Mouse (Mus musculus) brain, adult 2 months (tissue): ENCODE measurements around the gene Alox12.

Source experiments
- DNase-seq: peaks from one replicate; pipeline ENCODE4 v3.0.0; 2011; ENCODE audit warnings: low read depth, low spot score

Gene Alox12

DNA sequence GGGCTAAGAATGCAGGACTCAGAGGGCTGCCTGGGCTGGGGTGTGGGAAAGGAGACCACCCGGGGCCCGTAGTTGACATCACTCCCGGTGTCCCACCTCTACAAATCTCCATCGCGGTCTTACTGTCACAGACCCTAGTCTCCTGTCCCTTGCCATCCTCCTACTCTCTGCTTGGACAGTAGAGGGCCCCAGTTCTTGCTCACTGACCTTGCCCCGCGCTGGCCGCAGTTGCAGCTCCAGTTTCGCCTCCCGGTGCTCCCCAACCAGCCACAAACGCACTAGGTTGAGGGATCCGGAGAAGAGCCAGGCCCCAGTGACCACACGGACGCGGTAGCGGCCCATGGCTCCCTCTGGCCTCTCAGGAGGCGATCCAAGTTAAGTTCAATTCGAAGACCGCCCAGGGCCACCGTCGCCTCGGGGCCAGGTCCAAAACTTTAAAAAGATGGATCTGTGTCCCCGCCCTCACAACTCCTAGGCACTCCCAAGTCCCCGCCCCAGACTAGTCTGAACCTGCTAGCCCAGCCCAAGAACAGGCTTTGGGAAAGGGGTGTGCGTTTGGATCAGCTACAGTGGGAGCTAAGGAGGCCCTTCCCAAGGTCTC is at the start of gene Alox12:
Alox12 (minus strand) TSS at position 423 of the 601 bp plus-strand sequence.
- DNase-seq = no peak

DNA sequence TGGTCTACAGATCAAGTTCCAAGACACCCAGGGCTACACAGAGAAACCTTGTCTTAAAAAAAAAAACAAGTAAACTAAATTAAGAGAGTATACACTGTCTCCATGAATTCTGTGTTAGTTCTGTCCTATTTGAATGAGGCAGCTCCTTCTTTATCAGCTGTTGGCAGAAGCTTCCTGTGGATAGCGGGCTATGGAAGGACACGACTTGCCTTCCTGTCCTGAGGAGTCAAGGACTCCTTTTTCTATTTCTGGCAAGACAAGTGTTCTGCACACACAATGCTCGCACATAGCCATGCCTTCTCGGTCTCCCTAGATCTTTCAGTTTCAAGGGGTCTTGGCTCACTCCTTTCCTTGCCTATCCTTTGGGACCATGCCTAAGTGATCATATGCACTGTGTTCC is 47.1 kb upstream of the Alox12 start:
- no peak for DNase-seq

DNA sequence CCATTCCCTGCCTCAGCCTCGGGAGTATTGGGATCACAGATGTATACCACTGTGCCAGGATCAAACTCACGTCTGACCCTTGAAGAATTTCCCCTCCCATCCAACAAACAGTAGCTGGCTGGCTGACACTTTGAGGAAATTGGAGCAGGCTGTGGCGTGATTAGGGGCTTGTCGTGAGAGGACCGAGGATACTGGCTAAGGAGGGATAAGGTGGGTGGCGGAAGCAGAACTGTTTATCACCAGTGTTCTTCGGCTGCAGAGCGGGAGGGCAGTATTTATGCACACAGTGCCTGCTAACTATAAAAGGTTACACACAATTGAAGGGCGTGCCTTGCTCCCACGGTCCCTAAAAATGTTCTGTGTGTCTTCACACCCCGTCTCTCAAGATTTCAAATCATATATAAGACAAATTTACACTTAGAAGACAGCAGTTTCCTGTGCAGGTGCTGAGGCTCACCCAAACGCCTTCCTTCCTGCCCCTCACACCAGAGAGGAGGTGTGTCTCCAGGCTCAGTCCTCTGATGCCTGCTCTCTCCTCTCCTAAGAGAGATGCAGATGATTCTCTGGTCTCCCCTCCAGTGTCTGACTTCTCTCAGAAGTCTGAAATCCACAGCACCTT is 42.8 kb upstream of the Alox12 start:
- DNase-seq = no peak

DNA sequence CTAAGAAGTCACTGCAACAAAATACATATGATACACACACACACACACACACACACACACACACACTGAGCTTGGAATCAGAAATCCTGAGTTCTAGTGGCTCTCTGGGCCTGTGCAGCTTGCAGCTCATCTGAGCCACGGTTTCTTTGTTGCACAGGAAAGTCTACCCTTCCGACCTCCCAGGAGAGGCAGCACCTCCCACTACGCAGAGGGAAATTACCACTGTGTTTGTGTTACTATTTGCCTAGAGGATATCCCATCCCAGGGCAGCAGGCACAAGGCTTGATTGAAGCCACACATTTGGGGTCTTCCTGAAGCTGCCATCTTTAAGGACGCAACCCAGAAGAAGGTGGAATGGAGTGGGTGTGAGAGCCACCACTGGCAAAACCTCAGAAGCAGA is 42.3 kb upstream of the Alox12 start:
- DNase-seq = no peak

DNA sequence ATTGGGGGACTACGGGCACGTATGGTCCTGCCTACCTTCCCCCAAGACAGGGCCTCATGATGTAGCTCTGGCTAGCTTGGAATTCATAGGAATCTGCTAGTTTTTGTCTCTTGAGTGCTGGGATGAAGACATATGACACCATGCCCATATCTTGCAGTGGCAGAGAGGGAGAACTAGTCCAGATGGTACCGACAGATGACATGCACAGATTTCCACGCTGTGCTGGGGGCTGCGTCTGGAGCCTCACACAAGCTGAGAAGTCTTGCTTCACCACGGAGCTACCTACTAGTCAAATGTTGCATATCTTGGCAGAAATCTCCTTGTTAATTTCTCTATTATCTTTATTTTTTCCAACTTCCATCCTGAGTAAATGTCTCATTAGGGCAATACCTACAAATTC is 38.7 kb upstream of the Alox12 start:
- DNase-seq = peak; percentile 84

DNA sequence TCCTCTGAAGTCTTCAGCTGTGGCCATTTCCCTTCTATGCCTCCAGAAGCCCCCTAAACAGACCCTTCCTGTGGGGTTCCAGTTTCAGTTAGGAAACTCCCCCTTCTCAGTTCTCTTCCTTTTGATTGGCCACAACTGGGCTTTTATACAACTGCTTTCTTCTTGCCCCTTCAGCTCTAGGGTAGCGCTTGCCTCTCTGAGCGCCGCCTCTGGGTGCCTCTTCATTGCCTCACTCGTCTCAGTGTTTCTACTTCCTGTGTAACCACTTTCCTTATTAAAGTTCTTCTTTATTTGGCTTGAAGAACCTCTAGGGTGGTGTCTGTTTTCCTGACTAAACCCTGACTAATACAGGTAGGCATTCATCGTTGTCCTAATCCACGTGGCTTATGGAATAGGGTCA is 36.1 kb upstream of the Alox12 start:
- no peak for DNase-seq

DNA sequence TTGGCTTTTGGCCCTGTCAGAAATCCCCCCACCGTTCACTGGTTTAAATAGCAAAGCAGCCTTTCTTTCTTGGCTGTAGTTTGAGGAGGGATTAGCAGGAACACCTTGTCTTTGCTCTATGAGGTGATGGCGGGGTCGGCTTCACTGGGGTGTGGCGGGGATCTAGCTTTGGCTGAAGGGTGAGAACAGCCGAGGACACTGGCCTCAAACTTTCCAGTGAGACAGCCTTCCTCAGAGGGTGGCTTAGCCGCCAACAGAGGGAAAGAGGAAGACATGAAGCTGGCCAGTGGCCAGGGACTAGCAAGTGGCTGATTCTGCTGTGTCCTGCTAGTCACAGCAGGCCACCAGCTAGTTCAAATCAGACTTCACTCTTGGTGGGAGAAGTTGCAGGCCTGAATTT is 34.1 kb upstream of the Alox12 start:
- peak; percentile 41 for DNase-seq

DNA sequence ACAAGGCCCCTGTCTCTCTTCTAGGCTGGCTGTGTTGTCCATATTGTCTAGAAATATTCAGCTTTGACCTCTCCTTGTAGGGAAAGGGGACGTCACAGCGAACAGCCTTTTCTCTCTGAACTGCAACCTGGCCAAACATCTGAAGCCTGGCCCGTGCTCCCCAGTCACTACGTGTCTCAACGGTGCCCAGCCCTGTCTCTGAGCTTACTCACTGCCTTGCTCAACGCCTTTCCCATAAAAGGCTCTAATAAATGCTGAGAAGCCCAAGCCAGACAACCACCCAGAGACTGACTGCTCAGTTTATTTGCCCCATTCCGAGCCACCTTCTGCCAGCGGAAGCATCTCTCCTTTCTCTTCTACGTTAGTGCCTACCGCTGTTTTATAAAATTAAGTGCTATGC is 32.9 kb upstream of the Alox12 start:
- DNase-seq = no peak

DNA sequence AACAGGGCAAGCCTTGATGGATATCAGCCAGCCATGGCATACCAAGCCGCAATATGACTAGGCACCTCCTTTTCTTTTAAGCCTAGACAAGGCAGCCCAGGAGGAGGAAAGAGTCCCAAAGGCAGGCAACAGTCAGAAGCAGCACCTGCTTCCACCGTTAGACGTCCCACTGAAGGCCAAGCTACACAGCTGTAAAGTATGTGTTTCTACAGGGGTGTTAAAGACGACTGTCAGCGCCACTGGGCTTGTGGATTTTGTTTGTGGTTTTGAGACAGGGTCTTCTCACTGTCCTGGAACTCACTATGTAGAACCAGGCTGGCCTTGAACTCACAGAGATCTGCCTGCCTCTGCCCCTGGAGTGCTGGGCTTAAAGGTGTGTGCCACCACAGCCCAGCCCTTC is 30.5 kb upstream of the Alox12 start:
- DNase-seq = no peak

DNA sequence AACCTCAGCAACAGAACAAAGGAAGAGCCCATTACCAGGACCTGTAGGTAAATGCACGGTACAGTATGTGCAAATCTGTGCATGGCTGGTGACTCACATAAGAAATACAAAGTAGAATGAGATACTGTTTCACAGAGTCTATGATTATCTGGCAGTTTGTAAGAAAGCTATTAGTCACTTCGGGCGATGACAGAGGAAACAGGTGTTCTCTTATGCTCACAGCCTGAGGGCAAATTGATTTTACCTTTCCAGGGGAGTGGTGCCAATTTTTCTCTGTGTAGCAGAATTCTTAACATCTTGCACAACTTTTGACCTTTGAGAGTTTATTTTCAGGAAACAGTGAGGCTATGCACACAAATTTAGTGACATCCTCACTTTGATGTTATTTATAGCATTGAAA is 29.6 kb upstream of the Alox12 start:
- peak; percentile 27 for DNase-seq

DNA sequence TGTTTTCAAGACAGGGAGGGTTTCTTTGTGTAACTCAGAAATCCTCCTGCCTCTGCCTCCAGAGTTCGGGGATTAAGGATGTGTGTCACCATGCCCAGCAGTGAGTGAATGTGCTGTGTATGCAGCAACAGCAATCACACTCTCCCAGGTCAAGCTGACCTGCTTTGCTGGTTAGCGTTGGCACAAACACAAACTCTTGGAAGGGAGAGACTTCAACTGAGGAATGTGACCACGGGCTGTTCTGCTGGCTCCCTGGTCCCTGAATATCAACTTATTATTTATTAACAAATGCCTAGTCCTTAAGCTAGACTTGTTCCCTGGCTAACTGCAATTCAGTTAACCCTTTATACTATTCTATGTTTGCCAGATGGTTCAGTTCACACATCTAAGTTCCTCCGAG is 28.5 kb upstream of the Alox12 start:
- DNase-seq = no peak

DNA sequence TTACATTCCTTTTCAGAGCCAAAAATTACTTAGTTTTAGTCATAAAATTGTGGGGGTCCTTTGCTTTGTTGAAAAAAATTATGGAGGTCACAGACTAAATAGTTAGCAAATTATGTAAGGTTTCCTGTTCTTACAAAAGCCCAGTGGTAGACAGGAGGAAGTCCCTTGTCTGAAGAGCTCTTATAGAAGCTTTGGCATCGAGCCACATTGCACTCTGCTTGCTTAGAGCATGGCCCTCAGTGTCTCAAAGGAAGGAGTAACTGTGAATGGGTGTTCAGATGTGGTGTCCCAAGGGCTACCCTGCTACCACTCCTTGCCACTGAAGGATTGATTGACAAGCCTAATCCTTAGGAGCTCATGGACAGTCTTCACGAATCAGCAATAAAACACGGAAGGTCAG is 25.3 kb upstream of the Alox12 start:
- peak; percentile 46 for DNase-seq

DNA sequence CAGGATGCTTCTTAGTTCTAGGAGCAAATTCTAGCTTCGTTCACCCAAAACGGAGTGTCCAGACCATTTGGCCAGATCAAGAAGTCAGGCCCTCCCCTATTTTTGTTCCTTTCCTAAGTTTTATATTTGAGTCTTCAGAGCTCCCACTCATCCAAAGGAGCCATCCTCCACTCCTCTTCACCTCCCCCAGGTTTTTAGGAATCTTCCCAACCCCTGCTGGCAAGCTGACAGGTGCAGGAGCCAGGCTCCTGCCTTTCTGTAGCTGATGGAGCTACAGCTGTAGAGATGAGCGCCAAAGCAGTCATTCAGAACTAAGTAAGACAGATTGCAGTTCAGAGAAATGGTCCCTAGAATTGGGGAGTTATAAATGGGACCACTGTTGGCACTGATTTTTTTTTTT is 23.8 kb upstream of the Alox12 start:
- DNase-seq = peak; percentile 33

DNA sequence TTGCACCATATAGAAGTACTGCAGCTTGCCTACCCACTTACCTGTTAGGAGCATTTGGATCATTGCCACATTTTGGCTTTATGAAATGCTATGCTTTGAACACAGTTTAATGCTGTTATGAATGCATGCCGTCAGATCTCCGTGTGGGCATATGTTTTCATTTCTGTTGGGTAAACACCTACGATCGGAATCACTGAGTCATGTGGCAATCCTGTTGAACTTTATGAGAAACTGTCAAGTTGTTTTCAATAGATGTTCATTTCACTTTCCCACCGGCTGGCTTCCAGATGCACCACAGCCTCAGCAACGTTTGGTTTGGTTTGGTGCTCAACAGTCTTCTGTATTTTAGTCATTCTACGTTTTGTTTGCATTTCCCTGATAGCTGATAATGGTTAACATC is 16.5 kb upstream of the Alox12 start:
- peak; percentile 27 for DNase-seq

DNA sequence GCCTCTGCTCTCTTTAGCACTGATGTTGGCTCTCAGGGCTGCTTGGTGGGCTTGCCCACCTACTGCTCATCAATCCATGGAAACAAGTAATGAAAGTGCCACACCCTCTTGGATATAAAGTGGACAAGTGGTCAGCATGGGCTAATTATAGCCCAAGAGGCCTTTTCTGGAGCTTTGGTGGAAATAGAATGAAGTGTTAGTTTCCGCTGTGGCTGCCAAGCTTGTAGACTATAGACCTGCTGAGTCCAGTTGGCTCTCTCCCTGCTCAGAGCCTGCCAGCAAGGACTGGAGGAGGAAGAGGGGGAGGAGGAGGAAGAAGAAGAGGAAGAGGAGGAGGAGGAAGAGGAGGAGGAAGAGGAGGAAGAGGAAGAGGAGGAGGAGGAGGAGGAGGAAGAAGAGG is 11.3 kb upstream of the Alox12 start:
- DNase-seq = peak; percentile 18

DNA sequence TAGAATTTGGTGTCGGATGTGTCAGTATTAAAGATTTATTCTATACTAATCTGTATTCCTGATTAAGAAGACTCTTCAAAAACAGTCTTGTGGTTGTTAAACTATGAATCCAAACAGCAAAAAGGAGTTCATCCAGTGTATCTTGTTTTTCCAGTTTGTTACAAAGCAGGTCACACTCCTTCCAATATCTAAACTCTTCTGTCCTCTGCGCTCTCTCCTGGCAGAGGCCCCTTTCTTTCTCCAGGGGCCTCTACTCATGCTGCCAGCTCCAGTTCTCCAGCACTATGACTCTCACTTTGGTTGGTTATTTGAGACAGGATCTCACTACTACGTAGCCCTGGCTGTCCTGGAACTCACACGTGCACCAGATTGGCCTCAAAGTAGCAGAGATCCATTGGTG is 10.7 kb upstream of the Alox12 start:
- no peak for DNase-seq

DNA sequence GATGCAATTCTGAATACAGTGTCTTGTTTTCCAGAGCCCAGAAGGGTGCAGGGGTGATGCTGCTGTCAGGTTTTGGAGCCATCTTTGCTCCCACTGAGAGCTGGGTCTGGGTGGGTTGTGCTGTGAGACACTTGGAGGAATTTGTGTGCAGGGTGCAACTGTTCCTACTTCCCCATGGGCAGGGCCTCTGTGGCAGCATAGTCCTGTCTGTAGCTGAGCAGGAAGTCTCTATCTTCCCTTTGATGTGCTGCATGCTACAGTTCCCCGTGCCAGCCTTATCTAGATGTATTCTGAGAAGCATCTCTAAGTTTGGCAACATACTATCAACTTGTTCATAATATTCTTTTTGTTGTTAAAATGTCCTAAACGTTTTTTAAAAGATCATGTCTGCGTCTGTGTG is 10.1 kb upstream of the Alox12 start:
- no peak for DNase-seq

DNA sequence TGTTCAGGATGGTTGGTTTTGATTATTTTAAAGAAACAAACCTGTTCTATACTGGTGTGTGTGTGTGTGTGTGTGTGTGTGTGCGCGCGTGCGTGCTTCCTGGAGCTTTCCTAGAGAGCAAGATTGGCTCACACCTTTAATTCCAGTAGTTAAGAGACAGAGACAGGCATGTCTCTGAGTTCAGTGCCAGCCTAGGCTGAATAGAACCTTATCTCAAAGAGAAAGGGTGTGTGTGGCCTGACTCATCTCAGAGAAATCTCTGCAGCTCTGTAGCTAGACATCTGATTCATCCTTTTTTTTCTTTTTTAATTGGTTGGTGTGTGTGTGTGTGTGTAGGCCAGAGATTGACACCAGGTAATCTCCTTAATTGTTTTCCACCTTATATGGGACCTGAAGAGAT is 3.9 kb upstream of the Alox12 start:
- DNase-seq = peak; percentile 17

DNA sequence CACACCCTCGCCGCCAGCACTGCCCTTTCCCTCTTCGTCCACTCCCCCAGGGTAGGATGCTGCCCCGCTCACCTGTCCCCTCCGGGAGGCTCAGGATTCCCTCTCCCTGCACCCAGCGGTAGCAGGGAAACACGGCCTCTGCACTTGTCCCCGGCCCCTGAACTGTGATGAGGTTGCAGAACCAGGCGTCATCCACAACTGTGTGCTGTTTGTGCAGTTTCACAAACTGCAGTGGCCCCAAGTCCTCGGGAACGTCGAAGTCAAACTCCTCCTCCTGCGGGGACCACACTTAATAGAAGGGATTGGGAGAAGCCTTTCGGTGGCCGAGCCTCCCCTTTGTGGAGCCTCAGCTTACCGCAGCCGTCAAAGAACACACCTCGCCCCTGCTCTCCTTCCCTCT is 816 bp downstream of the Alox12 start:
- no peak for DNase-seq

DNA sequence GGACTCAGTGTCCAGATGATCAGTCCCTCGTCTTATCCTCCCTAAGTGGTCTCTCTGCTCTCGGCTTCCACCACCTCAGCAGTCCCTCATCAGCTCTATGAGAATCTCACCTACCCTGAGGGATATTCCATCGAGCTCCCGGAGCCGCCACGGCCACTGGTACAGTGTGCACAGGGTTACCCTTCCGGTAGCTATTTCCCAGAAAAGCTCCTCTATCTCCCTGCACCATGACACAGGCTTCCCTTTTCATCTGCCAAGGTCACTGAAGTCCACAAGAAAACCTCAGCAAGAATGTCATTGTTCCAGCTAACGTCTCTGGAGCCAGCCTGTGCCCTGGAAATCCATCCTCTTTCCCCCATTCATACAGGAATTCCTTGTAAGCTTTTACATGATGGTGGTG is 3.3 kb downstream of the Alox12 start:
- DNase-seq = no peak

DNA sequence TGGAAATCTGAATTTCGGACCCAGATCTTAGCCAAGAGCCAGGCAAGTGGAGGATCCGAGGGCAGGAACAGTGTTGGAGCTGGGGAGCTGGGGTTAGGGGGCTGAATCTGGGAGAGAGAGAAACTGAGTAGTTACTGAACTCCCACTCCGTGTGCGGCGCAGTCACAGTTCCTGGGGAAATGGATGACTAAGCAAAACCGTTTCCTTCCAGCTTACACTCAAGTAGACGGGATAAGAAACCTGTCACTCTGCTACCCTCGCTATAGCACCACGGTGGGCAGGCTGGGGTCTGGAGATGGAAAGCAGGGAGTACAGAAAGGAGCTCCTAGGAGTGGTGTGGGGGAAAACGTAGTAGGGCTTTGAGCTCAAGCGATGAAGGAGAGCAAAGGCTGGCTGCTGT is 5.0 kb downstream of the Alox12 start:
- DNase-seq = no peak

DNA sequence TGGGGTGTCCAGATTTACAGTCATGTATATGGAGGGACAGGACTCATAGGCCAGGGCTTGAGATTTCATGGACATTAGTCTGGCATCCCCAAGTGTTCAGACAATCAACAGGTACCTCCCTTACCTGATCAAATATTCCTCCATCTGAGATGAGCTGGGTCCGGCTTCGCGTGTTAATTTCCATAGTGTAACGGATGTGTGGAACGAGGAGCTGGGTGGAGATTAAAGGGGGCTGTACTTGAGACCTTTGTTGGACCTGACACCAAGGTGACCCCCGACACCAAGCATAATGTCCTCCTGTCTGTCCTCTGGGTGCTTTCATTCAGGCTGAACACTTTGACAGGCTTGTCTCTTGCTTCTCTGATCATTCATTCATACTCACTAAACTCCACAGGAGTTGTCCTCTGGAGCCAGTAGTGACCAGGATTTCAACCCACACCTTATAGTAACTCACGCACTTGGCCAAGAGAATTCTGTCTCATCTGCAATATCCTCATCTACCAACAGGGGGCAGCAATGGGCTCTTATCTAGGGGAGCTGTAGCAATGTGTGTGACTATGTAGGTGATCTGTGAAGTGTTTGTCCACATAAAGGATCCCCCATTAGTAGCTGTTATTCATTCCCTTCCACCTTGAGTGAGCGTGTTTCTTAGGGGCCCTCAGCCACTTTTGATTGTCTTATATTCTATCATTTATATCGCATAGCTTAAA is 7.9 kb downstream of the Alox12 start:
- peak; percentile 80 for DNase-seq

DNA sequence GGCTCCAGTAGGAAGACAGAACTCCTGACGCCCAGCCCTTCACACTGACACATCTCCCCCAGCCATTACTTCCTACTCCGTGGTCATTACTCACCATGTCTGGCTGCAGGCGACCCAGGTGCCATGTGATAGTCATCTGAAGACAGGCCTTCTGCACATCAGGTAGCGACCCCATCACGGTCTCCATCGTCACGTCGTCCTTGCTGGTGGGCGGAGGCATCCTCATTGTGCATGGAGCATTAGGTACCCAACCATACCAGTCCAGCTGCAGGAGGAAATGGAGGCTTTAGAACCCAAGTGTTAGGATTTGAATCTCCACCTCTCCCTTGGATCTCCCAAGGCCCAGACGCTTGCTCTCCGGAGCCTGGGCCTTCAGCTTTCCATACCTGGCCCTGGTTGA is 12.6 kb downstream of the Alox12 start:
- DNase-seq = no peak
